8 mouse cellular contexts compared by ENCODE assay signal in the genomic region with DNA sequence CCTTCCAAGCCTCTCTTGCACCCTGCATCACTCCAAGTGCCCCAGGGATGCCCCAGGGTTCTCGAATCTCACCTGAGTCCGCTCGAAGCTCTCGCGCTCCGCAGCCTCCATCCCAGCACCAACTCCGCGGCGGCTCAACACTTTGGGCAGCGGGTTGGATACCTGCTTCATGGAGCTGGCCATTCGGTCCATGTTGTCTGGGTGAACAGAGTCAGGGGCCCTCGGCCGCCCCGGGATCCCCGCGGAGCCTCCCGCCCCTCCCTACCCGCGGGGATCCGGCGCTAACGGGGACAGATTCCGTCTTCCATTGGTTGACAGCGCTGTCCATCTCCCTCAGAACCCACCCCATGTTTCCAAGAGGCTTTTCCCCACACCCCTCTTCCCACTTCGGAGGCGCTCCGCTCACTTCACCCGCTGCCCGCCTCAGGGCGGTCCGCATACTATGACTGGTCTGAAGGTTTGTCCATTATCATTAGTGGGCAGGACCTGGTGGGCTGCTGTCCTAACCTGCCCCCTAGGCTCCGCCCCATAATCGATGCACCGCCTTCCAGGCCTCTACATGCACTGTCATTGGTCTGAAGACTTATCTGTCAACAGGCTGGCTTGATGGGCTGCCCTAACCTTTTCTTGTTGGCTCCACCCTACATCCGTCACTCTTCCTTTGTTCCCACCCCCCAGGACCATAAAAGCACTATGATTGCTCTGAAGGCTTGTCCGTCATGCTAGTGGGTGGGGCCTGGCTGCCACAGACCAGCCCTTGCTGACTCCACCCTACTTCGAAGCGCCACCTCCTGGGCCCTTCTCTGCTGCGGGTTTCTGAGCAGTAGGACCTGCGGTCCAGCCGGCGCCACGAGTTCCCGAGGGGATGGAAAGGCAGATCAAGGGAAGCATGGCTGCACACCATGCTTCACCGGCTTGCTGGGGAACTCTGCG. TPM values are rescaled to one million over a fixed set of nuclear protein-coding genes. Genes with fewer than 3 reads are reported as not detected.
A peak's percentile ranks its signal among the peaks of the same experiment; 100 is the strongest.
DNase-seq lines count a peak whose midpoint lies in the region; ATAC-seq and TF ChIP-seq lines count a peak whose summit lies in the region.

A gene (minus strand): TSS at position 256 of the 933 bp plus-strand sequence.

- WGBS in forebrain, embryonic 12.5 days: under 1% methylated on average over 46 of the region's 46 CpGs
- 1% methylated on average over 46 of the region's 46 CpGs for WGBS in heart, postnatal 0 days
- under 1% methylated on average over 46 of the region's 46 CpGs for WGBS in liver, embryonic 16.5 days (ENCODE audit: insufficient replicate concordance)
- under 1% methylated on average over 46 of the region's 46 CpGs for WGBS in neural tube, embryonic 13.5 days

- H3K4me1 ChIP-seq in CH12.LX (ENCODE audit: control insufficient read depth in 1 of 2, insufficient read depth in 2 of 2): peaks cover 0 to 29% of the 10 kb centered on the region in 2 experiments; a peak in 2 of 4 replicates
- peaks cover 12% of the 10 kb centered on the region for H3K4me1 ChIP-seq in forebrain, embryonic 12.5 days
- H3K4me1 ChIP-seq in heart, postnatal 0 days (ENCODE audit: control insufficient read depth, insufficient read depth): peaks cover 4% of the 10 kb centered on the region
- peaks cover 7% of the 10 kb centered on the region for H3K4me1 ChIP-seq in liver, embryonic 16.5 days (ENCODE audit: control insufficient read depth, low read depth, low read length)
- H3K4me1 ChIP-seq in neural tube, embryonic 13.5 days (replicated peaks): peaks cover 20% of the 10 kb centered on the region
- H3K4me1 ChIP-seq in testis, adult 2 months (ENCODE audit: control insufficient read depth, insufficient read depth, low read length): peaks cover 10% of the 10 kb centered on the region

- peak; percentile 99 for ATAC-seq in forebrain, embryonic 12.5 days (ENCODE audit: low FRiP score)
- ATAC-seq in heart, postnatal 0 days (ENCODE audit: insufficient read depth, low read depth): peak; percentile 98
- peak; percentile 96 for ATAC-seq in liver, embryonic 16.5 days (ENCODE audit: low read depth)
- peak; percentile 99 for ATAC-seq in neural tube, embryonic 13.5 days (ENCODE audit: low read depth)

- no peaks in the 10 kb centered on the region for H3K9me3 ChIP-seq in CH12.LX (replicated peaks; ENCODE audit: low read length)
- no peaks in the 10 kb centered on the region for H3K9me3 ChIP-seq in forebrain, embryonic 12.5 days
- H3K9me3 ChIP-seq in heart, postnatal 0 days (replicated peaks; ENCODE audit: control insufficient read depth, low read length): no peaks in the 10 kb centered on the region
- no peaks in the 10 kb centered on the region for H3K9me3 ChIP-seq in liver, embryonic 16.5 days (replicated peaks; ENCODE audit: control insufficient read depth, low read length)
- no peaks in the 10 kb centered on the region for H3K9me3 ChIP-seq in neural tube, embryonic 13.5 days

- peak within 1 kb of the TSS; percentile 15 for H3K9ac ChIP-seq in CH12.LX (ENCODE audit: insufficient read depth, low read depth)
- H3K9ac ChIP-seq in forebrain, embryonic 12.5 days: peak within 1 kb of the TSS; percentile 62
- H3K9ac ChIP-seq in heart, postnatal 0 days (replicated peaks; ENCODE audit: low read depth, low read length): peak within 1 kb of the TSS; percentile 59
- peak within 1 kb of the TSS; percentile 41; the same call in 1 of the 2 replicates for H3K9ac ChIP-seq in liver, embryonic 16.5 days (ENCODE audit: low read depth, low read length)
- peak within 1 kb of the TSS; percentile 73 for H3K9ac ChIP-seq in neural tube, embryonic 13.5 days

- H3K4me3 ChIP-seq in CH12.LX (replicated peaks in 1 of 3; ENCODE audit: low read depth in 2 of 3, low read length in 2 of 3, poor library complexity in 1 of 3): peak within 1 kb of the TSS; percentile 62 to 73 (median 66)
- peak within 1 kb of the TSS; percentile 63 for H3K4me3 ChIP-seq in forebrain, embryonic 12.5 days (replicated peaks)
- H3K4me3 ChIP-seq in heart, postnatal 0 days (ENCODE audit: low read depth, low read length): peak within 1 kb of the TSS; percentile 69
- peak within 1 kb of the TSS; percentile 63 for H3K4me3 ChIP-seq in liver, embryonic 16.5 days (ENCODE audit: low read depth, low read length)
- peak within 1 kb of the TSS; percentile 72 for H3K4me3 ChIP-seq in neural tube, embryonic 13.5 days
- peak within 1 kb of the TSS; percentile 88 for H3K4me3 ChIP-seq in testis, adult 2 months (ENCODE audit: control insufficient read depth, low read depth, low read length)

- no peak within 1 kb of the TSS for H3K27ac ChIP-seq in CH12.LX (ENCODE audit: insufficient read depth, low read depth)
- H3K27ac ChIP-seq in forebrain, embryonic 12.5 days: peak within 1 kb of the TSS; percentile 21; the same call in 1 of the 2 replicates
- H3K27ac ChIP-seq in heart, postnatal 0 days (ENCODE audit: low read depth): peak within 1 kb of the TSS; percentile 9
- H3K27ac ChIP-seq in liver, embryonic 16.5 days (ENCODE audit: low read length): no peak within 1 kb of the TSS
- peak within 1 kb of the TSS; percentile 70 for H3K27ac ChIP-seq in neural tube, embryonic 13.5 days (replicated peaks)
- no peak within 1 kb of the TSS; the same call in 1 of the 2 replicates for H3K27ac ChIP-seq in testis, adult 2 months (ENCODE audit: control insufficient read depth, insufficient read depth, low read depth, low read length)

- in situ Hi-C loops in CH12.LX (cut with MboI; ENCODE audit: low pct_ligation_motif_present, low pct_unique_long_range_greater_than_20kb, low sequenced_read_pairs): no loop called here

- H3K79me2 ChIP-seq in CH12.LX (replicated peaks; ENCODE audit: control insufficient read depth, extremely low read depth, insufficient read depth, poor library complexity, severe bottlenecking): no peaks in the 10 kb centered on the region

- peak; percentile 4 for TF ChIP-seq RAD21 in CH12.LX (IDR thresholded peaks at IDR 0.05; ENCODE audit: low read depth, low read length)

- peak within 1 kb of the TSS; percentile 64 for H3K4me2 ChIP-seq in CH12.LX (ENCODE audit: insufficient read depth, low read depth, poor library complexity, severe bottlenecking)
- H3K4me2 ChIP-seq in forebrain, embryonic 12.5 days: peak within 1 kb of the TSS; percentile 95
- peak within 1 kb of the TSS; percentile 90 for H3K4me2 ChIP-seq in heart, postnatal 0 days (ENCODE audit: low read depth, low read length)
- peak within 1 kb of the TSS; percentile 71 for H3K4me2 ChIP-seq in liver, embryonic 16.5 days (ENCODE audit: low read depth, low read length)
- peak within 1 kb of the TSS; percentile 91 for H3K4me2 ChIP-seq in neural tube, embryonic 13.5 days

- peaks cover 4% of the 10 kb centered on the region for H3K27me3 ChIP-seq in CH12.LX (replicated peaks)
- peaks cover 9% of the 10 kb centered on the region for H3K27me3 ChIP-seq in forebrain, embryonic 12.5 days
- H3K27me3 ChIP-seq in heart, postnatal 0 days (ENCODE audit: control insufficient read depth, insufficient read depth, low read length): no peaks in the 10 kb centered on the region
- peaks cover 19% of the 10 kb centered on the region for H3K27me3 ChIP-seq in liver, embryonic 16.5 days (ENCODE audit: control insufficient read depth, insufficient read depth, low read depth, low read length)
- H3K27me3 ChIP-seq in neural tube, embryonic 13.5 days: no peaks in the 10 kb centered on the region
- no peaks in the 10 kb centered on the region for H3K27me3 ChIP-seq in testis, adult 2 months (ENCODE audit: control insufficient read depth, insufficient read depth, low read length)

- peak in 1 of 2 experiments; percentile 52; a peak in 2 of 4 replicates for TF ChIP-seq CTCF in CH12.LX (conservative IDR thresholded peaks at IDR 0.05 in 1 of 2, IDR thresholded peaks at IDR 0.05 in 1 of 2; ENCODE audit: low read depth in 2 of 2, low read length in 2 of 2)
- TF ChIP-seq CTCF in heart, postnatal 0 days (IDR thresholded peaks at IDR 0.05; ENCODE audit: low read depth): peak; percentile 72
- peak; percentile 30; the same call in 1 of the 2 replicates for TF ChIP-seq CTCF in testis, adult 2 months (IDR thresholded peaks at IDR 0.05; ENCODE audit: control insufficient read depth, insufficient read depth, insufficient replicate concordance, low read depth, low read length)

- peak; percentile 99 for DNase-seq in CH12.LX (ENCODE audit: extremely low read depth)
- DNase-seq in c-Kit-positive CD71-positive TER-119-positive erythroid progenitor cells, embryonic 14.5 days (ENCODE audit: low spot score): peak; percentile 89
- peak; percentile 99 for DNase-seq in heart, postnatal 0 days (ENCODE audit: low spot score)
- peak; percentile 97 for DNase-seq in kidney, postnatal 4 days

- dilution Hi-C loops in CH12.LX (cut with MboI; ENCODE audit: extremely low pct_ligation_motif_present, extremely low pct_unique_long_range_greater_than_20kb, low sequenced_read_pairs): no loop called here

- TF ChIP-seq POLR2A in CH12.LX (IDR thresholded peaks at IDR 0.05; ENCODE audit: low read depth, low read length): peak; percentile 51; the same call in 1 of the 2 replicates
- TF ChIP-seq POLR2A in testis, adult 2 months (IDR thresholded peaks at IDR 0.05; ENCODE audit: control insufficient read depth, low read depth, low read length): 0 out of 2 replicates have a peak, but pooled peaks have one; percentile 20

- H3K36me3 ChIP-seq in CH12.LX (replicated peaks in 1 of 2; ENCODE audit: control insufficient read depth in 1 of 2, insufficient read depth in 1 of 2, low read length in 1 of 2): no peaks in the 10 kb centered on the region
- no peaks in the 10 kb centered on the region for H3K36me3 ChIP-seq in forebrain, embryonic 12.5 days (replicated peaks)
- H3K36me3 ChIP-seq in heart, postnatal 0 days (replicated peaks; ENCODE audit: control insufficient read depth, insufficient read depth, low read length): no peaks in the 10 kb centered on the region
- H3K36me3 ChIP-seq in liver, embryonic 16.5 days (ENCODE audit: control insufficient read depth, insufficient read depth): no peaks in the 10 kb centered on the region
- H3K36me3 ChIP-seq in neural tube, embryonic 13.5 days: no peaks in the 10 kb centered on the region
- H3K36me3 ChIP-seq in testis, adult 2 months (ENCODE audit: control insufficient read depth, insufficient read depth, low read length): no peaks in the 10 kb centered on the region

- no peak for TF ChIP-seq EP300 in CH12.LX (IDR thresholded peaks at IDR 0.05; ENCODE audit: low read length)
- no peak for TF ChIP-seq EP300 in heart, postnatal 0 days (IDR thresholded peaks at IDR 0.05; ENCODE audit: low read depth)

RNA-seq across cellular contexts. Expression of the gene that starts here (rescaled TPM):
- total RNA-seq in CH12.LX (2012; rRNA removed) (6.3 and 6.4 TPM in 2 replicates), CH12.LX (2014; rRNA removed) (1.8 and 2.2 TPM in 2 replicates)
- 3.4 and 3.6 TPM in 2 replicates for polyA plus RNA-seq in CH12.LX (2012; ENCODE audit: insufficient read length, low read depth)
- polyA plus RNA-seq in forebrain, embryonic 12.5 days (2016; fragmentation: Nextera tagmentation; extraction: Ambion mirVana): 58.7 and 64.2 TPM in 2 replicates
- total RNA-seq in heart, postnatal 0 days (2014; rRNA removed; ENCODE audit: low replicate concordance): 41.0 and 47.2 TPM in 2 replicates
- 9.8 and 10.1 TPM in 2 replicates for polyA plus RNA-seq in heart, postnatal 0 days (2015; fragmentation: Nextera tagmentation; extraction: Ambion mirVana)
- 3.3 and 3.9 TPM in 2 replicates for polyA plus RNA-seq in liver, embryonic 16.5 days (2015; fragmentation: Nextera tagmentation; extraction: Ambion mirVana)
- 48.3 and 48.6 TPM in 2 replicates for polyA plus RNA-seq in neural tube, embryonic 13.5 days (2015; fragmentation: Nextera tagmentation; extraction: Ambion mirVana)
- polyA plus RNA-seq in testis, adult 2 months (2012; rRNA removed): 8.6 and 8.9 TPM in 2 replicates

Comparison
In these comparisons a context has a peak if more than half of its experiments do, and no peak if none do; other contexts are left out.
1. H3K27ac ChIP-seq: peak in forebrain, embryonic 12.5 days (single experiment), heart, postnatal 0 days (single experiment) and neural tube, embryonic 13.5 days (single experiment); none in CH12.LX (single experiment), liver, embryonic 16.5 days (single experiment) and testis, adult 2 months (single experiment).
2. H3K9ac ChIP-seq: peak in every context shown above with its lines; median percentile 73 in neural tube, embryonic 13.5 days; 62 in forebrain, embryonic 12.5 days; 59 in heart, postnatal 0 days; 41 in liver, embryonic 16.5 days; 15 in CH12.LX.
3. Peak in every context shown above with its lines, with median percentiles within 50 percentile points of each other: DNase-seq, H3K4me2 ChIP-seq, H3K4me3 ChIP-seq and ATAC-seq.